Mouse (Mus musculus): ENCODE data around the gene Foxe3.
"Not testable (repeated sequence)": the region's sequence is repeated elsewhere in the genome, so short reads cannot be mapped to it uniquely, and the experiment has no call there.

Foxe3 gene

DNA sequence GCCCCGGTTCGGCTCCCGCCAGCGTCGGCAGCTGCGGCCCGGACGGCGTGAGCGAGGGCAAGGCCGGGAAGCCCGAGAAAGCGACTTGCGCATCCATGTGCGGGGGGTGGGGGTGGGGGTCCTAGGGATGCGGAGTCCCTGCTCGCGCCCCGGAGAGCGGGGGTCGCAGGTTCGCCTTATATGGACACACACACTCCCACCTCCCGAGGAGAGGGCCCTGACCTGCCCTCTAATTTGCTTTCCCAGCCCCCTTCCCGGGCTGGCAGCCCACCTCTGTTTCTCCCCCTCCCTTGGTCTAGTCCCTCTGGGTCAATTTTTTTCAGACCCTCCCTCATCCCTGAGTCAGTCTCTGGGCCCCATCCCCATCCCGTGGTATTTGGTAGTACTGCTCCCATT is at the start of gene Foxe3:
Gene Foxe3, minus strand, starts transcription at position 97 of the 396 bp plus-strand sequence.
- no peak for DNase-seq (ENCODE audit: low spot score in 2 of 2)

DNA sequence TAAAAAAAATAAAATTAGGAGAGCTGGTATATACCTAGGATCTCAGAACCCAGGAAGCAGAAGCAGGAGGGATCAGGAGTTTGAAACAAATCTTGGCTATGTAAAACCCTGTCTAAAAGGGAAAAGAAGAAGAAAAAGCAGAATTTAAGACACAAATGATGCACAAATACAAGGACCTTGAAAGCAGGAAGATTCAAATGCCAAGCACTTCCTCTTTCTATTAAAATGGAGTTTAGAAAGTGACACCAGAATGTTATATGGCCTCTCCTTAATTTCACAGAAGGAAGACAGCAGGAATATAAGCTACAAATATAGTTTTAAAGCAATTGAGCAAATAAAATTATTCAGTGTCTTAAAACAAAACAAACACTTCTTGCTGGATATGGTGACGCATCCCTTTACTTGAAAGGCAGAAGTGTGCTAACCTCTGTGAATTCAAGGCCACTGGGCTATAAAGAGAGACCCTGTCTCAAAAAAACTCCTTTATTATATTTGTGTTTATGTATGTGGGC is 47.5 kb upstream of the Foxe3 start:
- no peak for DNase-seq (ENCODE audit: low spot score in 2 of 2)

DNA sequence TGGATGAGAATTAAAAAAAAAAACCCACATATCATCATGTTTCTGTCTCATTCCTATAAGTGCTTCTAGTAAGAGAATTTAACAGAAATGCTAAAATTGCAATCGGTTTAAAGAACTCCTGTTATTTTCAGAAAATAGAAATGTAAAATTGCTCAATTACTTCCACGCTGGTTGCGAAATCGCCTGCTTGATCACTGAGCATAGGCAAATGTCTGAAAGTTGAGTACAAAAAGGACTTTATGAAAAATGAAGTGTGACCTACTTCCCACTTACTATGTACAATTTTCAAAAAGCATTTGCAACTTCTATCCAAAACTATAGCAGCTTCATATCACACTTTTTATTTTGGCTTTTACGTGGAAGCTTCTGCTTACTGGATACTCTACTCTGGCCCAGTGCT is 44.9 kb upstream of the Foxe3 start:
- DNase-seq (ENCODE audit: low spot score in 2 of 2): no peak

DNA sequence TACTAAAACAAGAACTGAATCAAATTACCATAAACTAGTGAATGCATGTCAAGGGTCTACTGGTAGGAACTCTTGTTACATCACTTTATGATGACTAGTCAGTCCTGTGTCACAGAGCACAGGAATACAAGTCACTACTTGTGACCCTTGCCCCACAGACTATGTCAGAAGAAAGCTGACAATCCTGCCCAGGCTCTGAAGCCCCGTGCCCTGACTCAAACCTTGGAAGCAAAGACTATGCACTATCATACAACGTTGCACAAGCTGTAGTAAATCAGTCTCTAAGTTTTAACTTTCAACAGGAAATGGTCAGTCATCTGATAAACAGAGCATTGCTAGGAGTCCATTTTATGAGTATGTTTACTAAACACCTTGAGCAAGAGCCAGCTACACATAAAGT is 35.1 kb upstream of the Foxe3 start:
- not testable (repeated sequence) for DNase-seq (ENCODE audit: low spot score in 2 of 2)

DNA sequence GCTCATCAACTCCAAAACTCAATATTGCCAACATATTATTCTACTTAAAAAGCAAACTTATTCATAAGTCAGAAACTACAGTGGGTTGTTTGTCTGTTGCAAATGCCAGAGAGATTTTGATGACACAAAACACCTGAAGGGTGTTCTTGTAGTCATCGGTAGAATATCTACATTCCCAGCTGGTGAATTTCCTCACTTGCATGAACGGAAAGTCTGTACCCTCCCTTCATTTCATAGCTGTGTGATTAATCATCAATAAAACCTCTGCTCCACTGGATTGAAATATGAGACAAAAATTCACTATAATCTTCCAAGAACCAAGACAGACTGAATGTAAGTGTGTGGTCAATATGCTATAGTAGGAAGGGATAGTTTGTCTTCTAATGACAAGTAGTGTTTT is 33.7 kb upstream of the Foxe3 start:
- DNase-seq (ENCODE audit: low spot score in 2 of 2): no peak

DNA sequence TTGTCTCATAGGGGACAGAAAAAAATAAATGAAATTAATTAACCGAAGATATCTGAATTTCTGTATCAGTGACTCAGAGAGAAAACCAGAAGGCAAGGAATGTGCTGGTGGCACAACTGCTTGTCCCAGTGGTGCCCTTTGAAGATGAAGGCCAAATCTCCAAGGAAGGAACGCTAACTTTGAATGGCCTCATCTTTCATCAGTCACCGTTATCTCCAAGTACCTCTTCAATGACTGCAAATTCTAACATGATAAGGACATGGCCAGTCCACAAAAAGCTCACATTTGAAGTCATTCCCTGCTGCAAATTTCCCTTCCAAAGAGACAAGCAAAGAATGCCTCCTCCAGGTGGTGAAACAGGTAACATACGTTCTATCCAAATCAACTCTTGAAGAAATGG is 33.0 kb upstream of the Foxe3 start:
- no peak for DNase-seq (ENCODE audit: low spot score in 2 of 2)

DNA sequence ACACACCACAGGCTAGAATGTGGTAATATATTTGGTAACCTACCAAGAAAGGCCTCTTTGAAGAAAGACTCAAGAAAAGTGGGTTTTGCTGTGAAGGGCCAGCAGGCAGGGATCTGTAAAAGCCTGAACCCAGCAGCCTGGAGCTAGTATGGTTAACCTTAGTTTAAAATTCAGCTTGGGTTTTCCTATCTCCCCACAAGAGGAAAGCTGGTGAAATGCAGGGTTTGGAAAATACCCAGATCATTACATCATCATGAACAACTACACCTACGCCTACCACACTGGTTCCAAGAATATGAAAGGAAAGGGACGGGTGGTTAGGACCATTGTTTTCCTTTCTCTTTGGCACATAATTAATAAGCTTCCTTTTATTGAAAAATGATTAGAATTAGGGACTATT is 32.4 kb upstream of the Foxe3 start:
- no peak for DNase-seq (ENCODE audit: low spot score in 2 of 2)

DNA sequence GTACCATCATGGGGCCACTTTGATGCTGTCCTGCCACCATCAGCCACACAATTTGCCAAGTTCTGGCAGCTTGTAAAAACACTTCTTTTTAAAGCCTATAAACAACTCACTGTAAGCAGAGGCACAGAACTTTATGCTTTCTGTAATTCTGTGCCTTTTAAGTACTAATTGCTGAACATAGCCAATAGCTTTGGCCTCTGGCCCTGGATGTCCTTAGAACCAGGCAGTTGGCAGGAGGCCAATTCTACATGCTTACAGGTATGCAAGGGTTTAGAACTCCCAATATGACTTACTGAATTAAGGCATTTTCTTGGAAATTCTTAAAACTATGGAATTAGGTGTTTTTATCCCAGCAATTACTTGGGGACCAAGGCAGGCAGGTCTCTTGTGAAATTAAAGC is 31.6 kb upstream of the Foxe3 start:
- DNase-seq (ENCODE audit: low spot score in 2 of 2): no peak

DNA sequence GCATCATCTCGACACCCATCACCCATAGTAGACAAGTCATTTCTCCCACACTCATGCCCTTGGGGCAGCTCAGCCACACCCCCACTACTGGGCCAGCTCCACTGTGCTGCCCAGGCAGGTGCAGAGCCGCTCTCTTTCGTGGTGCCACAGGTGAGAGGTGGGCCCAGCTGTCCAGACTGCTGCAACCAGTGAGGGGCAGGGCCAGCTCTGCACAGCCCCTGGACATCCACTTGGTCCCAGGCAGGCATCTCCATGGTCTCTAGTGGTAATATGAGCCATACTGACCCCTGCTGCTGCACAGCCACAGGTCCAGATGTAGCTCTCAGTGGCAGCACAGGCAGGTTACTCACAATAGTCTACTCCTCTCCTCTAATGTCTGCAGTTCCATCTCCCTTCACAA is 27.4 kb upstream of the Foxe3 start:
- no peak for DNase-seq (ENCODE audit: low spot score in 2 of 2)

DNA sequence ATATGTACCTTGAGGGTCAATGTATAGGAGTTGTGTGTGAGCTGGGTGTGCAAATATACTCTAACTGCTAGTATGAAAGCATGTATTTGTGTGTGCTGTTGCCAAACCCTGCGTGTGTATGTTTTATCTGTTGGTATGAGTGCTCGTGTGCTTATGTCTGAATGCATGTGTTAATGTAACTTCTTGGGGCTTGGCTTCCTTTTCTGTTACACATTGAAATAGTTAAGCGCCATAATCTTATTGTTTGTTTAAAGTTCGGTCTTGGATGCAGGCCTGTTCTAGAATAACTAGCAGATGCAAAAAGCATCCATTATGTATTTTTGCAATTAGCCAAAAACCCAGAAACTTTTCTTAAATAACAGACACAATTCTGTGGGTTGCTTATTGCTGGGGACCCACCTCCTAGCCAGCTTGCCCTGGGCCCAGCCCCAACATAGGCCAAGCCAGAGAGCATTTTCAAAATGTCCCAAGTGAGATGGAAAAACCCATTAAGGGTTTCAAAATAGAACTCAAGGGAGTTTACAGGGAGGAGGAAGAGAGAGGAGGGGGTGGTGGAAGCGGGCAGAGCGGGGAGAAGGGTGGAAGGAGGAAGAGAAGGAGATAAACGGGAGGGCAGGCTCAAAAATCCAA is 22.2 kb upstream of the Foxe3 start:
- no peak for DNase-seq (ENCODE audit: low spot score in 2 of 2)

DNA sequence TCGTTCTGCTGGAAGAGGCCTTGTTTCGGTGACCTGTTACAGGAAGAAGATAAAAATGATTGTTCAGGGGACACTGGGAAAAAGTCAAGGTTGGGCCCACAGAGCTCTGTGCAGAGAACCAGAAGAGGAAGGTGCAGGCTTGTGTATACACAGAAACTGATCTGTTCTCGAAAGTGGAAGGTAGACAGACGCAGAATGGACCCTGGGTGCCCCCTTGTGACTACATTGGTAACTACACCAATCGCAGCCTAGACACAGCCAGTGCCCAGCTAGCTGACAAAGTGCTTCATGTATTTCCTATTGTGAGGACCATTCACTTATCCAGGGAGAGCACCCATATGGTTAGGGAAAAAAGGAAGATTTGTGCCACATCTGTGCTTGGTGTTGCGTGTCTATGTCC is 21.6 kb upstream of the Foxe3 start:
- peak; percentile 55 to 81 for DNase-seq (ENCODE audit: low spot score in 2 of 2)

DNA sequence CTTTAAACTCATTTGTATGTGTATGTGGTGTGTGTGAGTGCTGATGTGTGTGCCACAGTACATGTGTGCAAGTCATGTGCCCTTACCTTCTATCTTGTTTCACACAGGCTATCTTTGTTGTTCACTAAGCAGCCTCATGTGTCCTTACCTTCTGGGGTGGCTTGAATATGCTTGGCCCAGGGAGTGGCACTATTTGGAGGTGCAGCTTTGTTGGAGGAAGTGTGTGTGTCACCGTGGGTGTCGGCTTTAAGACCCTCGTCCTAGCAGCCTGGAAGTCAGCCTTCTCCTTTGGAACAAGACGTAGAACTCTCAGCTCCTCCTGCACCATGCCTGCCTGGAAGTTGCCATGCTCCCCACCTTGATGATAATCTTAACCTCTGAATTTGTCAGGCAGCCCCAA is 20.6 kb upstream of the Foxe3 start:
- no peak for DNase-seq (ENCODE audit: low spot score in 2 of 2)

DNA sequence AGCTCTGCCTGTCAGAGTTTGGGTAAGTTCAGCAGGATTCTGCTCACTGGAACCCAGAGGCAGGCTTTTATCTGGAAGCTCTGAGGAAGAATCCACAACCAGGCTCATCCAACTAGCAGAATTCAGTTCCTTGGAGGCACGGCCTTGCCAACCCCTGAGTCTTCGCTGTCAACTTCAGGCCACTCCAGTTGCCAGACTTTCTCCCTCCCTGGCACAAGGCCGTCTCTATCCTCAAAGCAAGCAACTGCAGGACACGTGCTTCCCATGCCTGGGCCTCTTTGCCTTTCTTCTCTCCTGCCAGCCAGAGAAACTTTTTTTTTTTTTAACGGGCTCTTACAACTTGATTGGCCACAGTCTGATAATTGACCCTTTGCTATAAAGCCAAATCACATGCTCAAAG is 19.2 kb upstream of the Foxe3 start:
- no peak for DNase-seq (ENCODE audit: low spot score in 2 of 2)

DNA sequence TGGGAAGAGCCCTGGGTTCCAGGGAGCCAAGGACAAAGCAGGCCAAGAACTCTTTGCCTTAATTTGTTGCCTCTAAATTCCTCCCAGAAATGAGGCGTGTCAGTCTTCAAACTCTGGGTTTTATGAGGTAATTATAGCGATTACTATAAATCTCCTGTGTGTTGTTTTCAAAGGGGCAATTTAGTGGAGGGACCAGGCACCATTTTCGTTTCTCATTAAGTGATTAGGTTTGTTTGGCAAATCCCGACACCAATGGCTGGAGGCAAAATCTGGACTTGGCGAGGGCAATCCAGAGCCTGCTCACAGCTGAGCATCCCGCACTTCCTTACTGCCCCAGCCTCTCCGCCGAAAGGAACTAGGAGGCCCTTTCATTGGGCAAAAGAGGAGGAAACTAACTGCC is 16.8 kb upstream of the Foxe3 start:
- DNase-seq (ENCODE audit: low spot score in 2 of 2): no peak

DNA sequence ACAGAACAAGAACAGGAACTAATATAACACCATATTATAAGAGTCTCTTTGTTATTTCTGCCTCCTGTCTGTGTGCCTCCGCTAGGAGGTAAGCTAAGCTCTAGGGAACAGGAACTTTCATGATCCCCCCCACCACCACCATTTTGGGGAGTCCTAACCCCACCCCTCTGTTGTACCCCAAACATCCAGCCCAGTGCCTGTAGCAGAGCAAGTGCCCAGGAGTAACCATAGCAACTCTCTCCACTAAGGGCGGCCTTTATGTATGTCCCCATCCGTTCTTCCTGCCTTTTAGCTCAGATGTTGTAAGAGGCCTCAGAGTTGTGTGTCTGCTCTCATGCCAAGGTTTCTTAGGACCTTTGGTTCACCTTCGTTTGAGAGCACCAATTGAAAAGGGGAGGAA is 16.3 kb upstream of the Foxe3 start:
- no peak for DNase-seq (ENCODE audit: low spot score in 2 of 2)

DNA sequence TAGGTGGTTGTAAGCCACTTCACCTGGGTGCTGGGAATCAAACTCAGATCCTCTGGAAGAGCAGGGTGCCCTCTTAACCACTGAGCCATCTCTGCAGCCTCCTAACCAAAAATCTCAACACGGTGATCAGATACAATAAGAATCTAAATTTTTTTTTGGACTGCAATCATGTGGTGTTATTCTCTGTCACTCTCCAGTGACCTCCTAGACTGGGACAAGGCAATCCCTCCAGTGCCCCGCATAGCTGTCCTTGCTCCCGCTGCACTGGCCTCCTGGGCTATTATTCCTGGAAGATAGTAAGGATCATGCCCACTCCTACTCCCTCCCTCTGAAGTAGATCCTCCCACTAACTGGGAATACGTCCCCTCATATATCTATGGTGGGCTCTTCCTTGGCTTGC is 15.5 kb upstream of the Foxe3 start:
- no peak for DNase-seq (ENCODE audit: low spot score in 2 of 2)

DNA sequence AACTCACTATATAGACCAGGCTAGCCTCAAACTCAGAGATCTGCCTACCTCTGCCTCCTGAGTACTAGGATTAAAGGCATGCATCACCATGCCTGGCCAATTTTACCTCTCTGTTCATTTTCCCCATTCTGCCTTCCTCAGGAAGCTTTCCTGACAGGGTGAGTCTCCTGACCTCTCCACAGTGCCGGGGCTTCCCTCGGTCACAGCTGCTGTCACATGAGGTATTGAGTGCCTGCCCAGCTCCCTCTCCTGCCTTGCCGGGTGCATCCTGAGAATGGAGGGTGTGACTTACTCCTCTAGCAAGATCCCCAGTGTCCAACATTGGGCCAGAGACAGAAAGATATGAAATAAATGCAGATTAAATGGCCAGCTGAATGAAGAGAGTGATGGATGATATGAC is 12.4 kb upstream of the Foxe3 start:
- no peak for DNase-seq (ENCODE audit: low spot score in 2 of 2)

DNA sequence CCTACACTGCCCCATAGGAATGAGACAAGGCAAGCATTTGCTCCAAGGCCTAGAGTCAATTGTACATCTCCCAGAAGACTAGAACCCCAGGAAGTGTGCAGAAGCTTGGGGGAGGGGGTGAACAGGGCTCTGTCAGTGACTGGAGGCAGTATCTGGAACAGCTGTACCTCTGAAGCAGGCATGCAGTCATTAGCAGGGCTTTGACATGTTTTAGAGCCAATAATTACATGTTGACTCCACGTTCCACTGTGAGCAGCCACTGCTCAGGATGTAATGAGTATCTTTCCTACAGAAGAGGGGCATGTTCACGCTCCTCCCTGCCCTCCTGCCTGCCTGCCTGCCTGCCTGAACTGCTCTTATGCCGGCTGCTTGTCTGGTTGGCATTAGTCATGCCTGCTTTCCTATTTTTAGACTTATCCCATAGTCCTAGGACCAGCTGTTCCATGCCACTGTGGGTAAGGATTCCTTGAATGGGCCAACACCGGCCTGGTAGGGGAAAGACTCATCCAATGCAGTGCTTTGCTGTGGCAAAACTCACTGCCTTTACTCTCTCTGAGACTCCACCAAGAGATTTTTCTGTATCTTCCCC is 11.7 kb upstream of the Foxe3 start:
- DNase-seq (ENCODE audit: low spot score in 2 of 2): no peak

DNA sequence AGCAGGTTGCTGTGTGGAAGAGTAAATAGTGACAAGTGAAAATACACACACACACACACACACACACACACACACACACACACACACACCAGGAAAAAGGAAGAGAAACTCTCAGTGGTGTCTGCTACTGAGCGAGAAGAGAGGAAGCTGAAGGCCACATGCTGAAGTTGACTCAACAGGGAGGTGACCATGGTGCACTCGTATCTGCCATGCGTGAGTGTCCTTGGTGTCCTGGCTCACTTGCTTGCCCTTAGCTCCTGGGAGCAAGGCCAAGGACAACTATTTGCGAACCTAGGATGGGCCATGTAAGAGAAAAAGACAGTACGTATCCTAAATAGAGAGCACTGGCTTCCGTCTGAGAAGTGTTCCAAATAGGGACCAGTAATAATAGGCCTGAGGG is 8.4 kb upstream of the Foxe3 start:
- DNase-seq (ENCODE audit: low spot score in 2 of 2): no peak

DNA sequence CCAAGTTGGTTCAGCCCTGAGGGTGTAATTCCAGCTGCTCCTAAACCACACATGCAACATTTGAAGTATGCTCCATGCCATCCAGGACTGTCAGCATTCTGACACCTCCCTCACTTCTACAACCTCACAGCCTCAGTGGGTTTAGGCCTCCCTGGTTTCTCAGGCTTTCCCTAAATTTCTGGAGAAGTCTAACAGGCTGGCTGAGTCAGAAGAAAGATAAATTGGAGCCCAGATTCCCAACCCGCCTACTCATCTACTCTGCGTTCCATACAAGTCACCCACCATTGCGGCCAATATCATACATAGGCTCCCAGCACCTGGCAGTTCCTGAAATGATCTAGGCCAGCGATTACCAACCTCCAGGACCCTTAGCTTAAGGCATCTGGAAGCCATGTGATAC is 6.9 kb upstream of the Foxe3 start:
- no peak for DNase-seq (ENCODE audit: low spot score in 2 of 2)

DNA sequence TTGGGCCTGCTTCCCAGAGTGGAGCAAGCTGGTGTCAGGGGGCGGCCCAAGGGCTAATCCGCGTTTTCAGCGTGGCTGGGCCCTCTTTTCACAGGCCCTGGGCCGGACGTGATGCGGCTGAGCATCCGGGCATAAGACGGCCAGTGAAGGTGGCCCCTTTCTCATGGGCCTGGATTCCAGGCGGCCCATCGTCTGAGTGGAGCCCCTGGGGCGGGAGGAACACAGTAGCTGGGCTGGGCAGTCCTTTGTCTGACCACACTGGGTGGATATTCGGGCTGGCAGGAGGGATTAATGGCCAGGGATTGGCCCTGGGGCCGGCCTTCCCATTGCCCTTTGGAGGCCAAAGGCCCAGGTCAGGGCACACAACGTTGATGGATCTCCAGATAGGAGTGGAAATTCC is 3.3 kb upstream of the Foxe3 start:
- DNase-seq (ENCODE audit: low spot score in 2 of 2): no peak

DNA sequence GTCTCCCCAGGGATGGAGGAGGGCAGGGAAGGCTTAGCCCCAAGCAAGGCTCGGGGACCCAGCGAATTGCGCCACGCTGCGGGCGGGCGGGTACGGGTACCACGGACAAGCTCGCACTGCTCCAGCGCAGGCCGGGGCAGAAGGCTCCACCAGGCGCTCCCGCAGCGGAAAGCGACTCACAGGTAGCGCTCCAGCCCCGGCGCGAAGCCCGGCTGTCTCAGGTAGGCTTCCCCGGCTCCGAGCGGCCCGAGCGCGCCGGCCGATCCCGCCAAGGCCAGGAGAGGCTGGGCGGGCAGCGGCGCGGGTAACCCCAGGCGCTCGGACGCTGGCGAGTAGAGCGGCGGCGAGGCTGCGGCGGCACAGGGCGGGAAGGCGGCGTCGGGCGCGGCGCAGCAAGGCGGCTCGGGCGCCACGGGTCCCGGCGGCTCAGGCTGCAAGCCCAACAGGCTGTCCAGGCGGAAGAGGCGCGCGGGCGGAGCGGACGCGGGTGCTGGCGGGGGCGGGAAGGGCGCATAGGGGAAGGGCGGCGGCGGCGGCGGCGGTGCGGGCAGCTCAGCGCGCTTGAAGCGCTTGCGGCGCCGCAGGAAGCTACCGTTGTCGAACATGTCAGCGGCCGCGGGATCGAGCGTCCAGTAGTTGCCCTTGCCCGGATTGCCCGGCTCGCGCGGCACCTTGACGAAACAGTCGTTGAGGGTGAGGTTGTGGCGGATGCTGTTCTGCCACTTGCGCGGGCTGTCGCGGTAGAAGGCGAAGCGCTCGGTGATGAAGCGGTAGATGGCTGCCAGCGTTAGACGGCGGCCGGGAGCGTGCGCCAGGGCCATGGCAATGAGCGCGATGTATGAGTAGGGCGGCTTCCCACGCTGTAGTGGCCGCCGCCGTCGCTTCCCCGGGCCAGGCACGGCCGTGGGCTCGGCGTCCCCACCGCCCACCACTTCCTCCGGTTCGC is 569 bp downstream of the Foxe3 start:
- peak in 1 of 2 experiments; percentile 21 for DNase-seq (ENCODE audit: low spot score in 2 of 2)

DNA sequence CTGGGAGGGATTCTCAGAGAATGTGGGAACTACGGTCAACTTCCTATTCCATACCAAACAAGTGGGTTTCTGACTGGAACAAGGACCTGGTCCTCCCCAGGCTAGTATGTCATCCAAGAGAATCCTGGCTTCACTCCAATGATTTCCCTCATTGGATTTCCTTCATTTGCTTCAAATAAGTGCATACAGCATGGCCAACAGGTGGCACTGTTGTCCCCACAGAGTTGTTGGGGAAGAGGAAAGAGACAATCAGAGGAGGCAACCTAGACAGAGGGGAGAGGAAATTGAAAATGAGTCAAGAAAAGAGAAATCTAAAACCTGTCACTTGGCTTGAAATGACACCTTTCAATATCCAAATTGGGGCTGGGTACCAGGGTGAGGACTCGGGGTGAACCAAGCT is 8.7 kb downstream of the Foxe3 start:
- DNase-seq (ENCODE audit: low spot score in 2 of 2): peak in 1 of 2 experiments; percentile 61

Measured in spleen, postnatal 10 days (tissue).